ENCODE assay signal across 10 mouse cellular contexts in the genomic region with DNA sequence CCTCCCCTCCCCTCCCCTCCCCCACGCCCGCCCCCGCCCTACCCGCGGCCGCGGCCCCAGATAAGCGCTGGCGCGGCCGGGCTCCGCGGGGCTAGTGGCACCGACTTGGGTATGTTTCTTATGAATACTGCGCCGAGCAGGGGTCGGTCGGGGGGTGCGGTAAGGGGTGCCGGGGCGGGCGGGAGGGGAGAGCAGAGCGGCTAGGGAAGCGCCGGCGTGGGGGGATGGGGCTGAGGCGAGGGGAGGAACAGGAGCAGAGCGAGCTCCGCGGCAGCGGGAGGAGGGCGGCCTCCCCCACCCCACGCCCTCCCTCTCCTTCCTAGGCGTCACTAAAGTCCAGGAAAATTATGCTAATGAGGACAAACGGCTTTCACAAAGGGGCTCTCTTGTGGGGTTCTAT. TPM values are rescaled to one million over a fixed set of nuclear protein-coding genes. Genes with fewer than 3 reads are reported as not detected.
DNase-seq lines count a peak whose midpoint lies in the region; ATAC-seq lines count a peak whose summit lies in the region.
"Had no signal": no experiment of that assay in that cellular context is flagged by ENCODE, and none has a peak within 500 bp of the region (broad histone marks: within the 10 kb centered on the region; RNA-seq: fewer than 3 reads in every experiment).

No protein-coding gene starts in this region.

- 0 out of 2 replicates have a peak, but pooled peaks cover 2% of the 10 kb centered on the region for H3K4me1 ChIP-seq in heart, embryonic 11.5 days (ENCODE audit: control insufficient read depth, insufficient read depth, low read length)
- peaks cover 11% of the 10 kb centered on the region for H3K4me1 ChIP-seq in heart, embryonic 15.5 days (replicated peaks)
- H3K4me1 ChIP-seq in neural tube, embryonic 11.5 days (ENCODE audit: control insufficient read depth, insufficient read depth, low read length): peaks cover 48% of the 10 kb centered on the region

- 2% methylated on average over 16 of the region's 35 CpGs for WGBS in heart, embryonic 11.5 days (ENCODE audit: insufficient replicate concordance)
- WGBS in heart, embryonic 15.5 days: 0% methylated on average over 11 of the region's 35 CpGs
- under 1% methylated on average over 14 of the region's 35 CpGs for WGBS in neural tube, embryonic 11.5 days

- peak overlapping the region; percentile 20 for H3K4me2 ChIP-seq in heart, embryonic 11.5 days
- peak overlapping the region; percentile 37 for H3K4me2 ChIP-seq in heart, embryonic 15.5 days
- peak overlapping the region; percentile 78 for H3K4me2 ChIP-seq in neural tube, embryonic 11.5 days (ENCODE audit: low read depth)

- H3K9me3 ChIP-seq in heart, embryonic 11.5 days (replicated peaks; ENCODE audit: control insufficient read depth, low read length): no peaks in the 10 kb centered on the region
- no peaks in the 10 kb centered on the region for H3K9me3 ChIP-seq in heart, embryonic 15.5 days (replicated peaks)
- no peaks in the 10 kb centered on the region for H3K9me3 ChIP-seq in neural tube, embryonic 11.5 days (ENCODE audit: control insufficient read depth, low read length)

- peak overlapping the region; percentile 76 for H3K27ac ChIP-seq in heart, embryonic 11.5 days (ENCODE audit: low read depth, low read length)
- peak overlapping the region; percentile 80 for H3K27ac ChIP-seq in heart, embryonic 15.5 days
- peak overlapping the region; percentile 100 for H3K27ac ChIP-seq in neural tube, embryonic 11.5 days (ENCODE audit: low read depth, low read length)

- ATAC-seq in heart, embryonic 11.5 days (replicated peaks; ENCODE audit: insufficient number of reproducible peaks, low FRiP score, low TSS enrichment): peak; percentile 52; the same call in 1 of the 2 replicates
- no peak for ATAC-seq in heart, embryonic 15.5 days (replicated peaks; ENCODE audit: insufficient number of reproducible peaks, insufficient read depth, low FRiP score, low read depth)
- peak; percentile 32 for ATAC-seq in neural tube, embryonic 11.5 days (ENCODE audit: insufficient read depth, low FRiP score, low TSS enrichment)

- no peaks in the 10 kb centered on the region for H3K36me3 ChIP-seq in heart, embryonic 11.5 days (ENCODE audit: control insufficient read depth, insufficient read depth, low read length)
- H3K36me3 ChIP-seq in heart, embryonic 15.5 days: no peaks in the 10 kb centered on the region
- H3K36me3 ChIP-seq in neural tube, embryonic 11.5 days (ENCODE audit: control insufficient read depth, insufficient read depth, low read length): peaks cover 3% of the 10 kb centered on the region; the same call in 1 of the 2 replicates

- DNase-seq in heart, postnatal 25 days (ENCODE audit: low spot score): no peak
- DNase-seq in kidney, postnatal 25 days: peak; percentile 67 to 85
- DNase-seq in neural tube, embryonic 11.5 days (ENCODE audit: low spot score): peak; percentile 89
- DNase-seq in thymus, postnatal 0 days (ENCODE audit: low spot score): no peak
- no peak for DNase-seq in frontal cortex, postnatal 25 days (ENCODE audit: low spot score in 2 of 2)
- no peak for DNase-seq in cerebellum, adult 9-10 months
- DNase-seq: cerebellum, adult 18-20 months had no signal

- H3K27me3 ChIP-seq in heart, embryonic 11.5 days (ENCODE audit: control insufficient read depth, insufficient read depth, low read length): peaks cover 92% of the 10 kb centered on the region
- peaks cover 99% of the 10 kb centered on the region for H3K27me3 ChIP-seq in heart, embryonic 15.5 days
- H3K27me3 ChIP-seq in neural tube, embryonic 11.5 days (ENCODE audit: control insufficient read depth, insufficient read depth, low read length): no peaks in the 10 kb centered on the region

- H3K9ac ChIP-seq in heart, embryonic 11.5 days (ENCODE audit: low read depth, low read length): peak overlapping the region; percentile 6; the same call in 1 of the 2 replicates
- H3K9ac ChIP-seq in heart, embryonic 15.5 days: peak overlapping the region; percentile 52; the same call in 1 of the 2 replicates
- H3K9ac ChIP-seq in neural tube, embryonic 11.5 days (ENCODE audit: low read length): peak overlapping the region; percentile 99

- peak overlapping the region; percentile 38 for H3K4me3 ChIP-seq in heart, embryonic 11.5 days (ENCODE audit: low read depth, low read length)
- H3K4me3 ChIP-seq in heart, embryonic 15.5 days: peak overlapping the region; percentile 51
- H3K4me3 ChIP-seq in neural tube, embryonic 11.5 days (ENCODE audit: low read depth, low read length): peak overlapping the region; percentile 91

- intact Hi-C loops in heart, postnatal 25 days (cut with DNase I): no loop called here

RNA-seq across cellular contexts. Expression of gene 5730596B20Rik, which starts 1.4 kb away (rescaled TPM):
- 0.45 and 0.57 TPM in 2 replicates for polyA plus RNA-seq in heart, embryonic 11.5 days (2014; fragmentation: Nextera tagmentation; extraction: Ambion mirVana)
- total RNA-seq in heart, postnatal 25 days (2021): not detected
- polyA plus RNA-seq in heart, embryonic 15.5 days (2015; fragmentation: Nextera tagmentation; extraction: Ambion mirVana): 0.33 and 0.68 TPM in 2 replicates
- polyA plus RNA-seq in neural tube, embryonic 11.5 days (2014; fragmentation: Nextera tagmentation; extraction: Ambion mirVana): 4.1 and 4.5 TPM in 2 replicates
- polyA plus RNA-seq in thymus, postnatal 0 days (2015; fragmentation: Nextera tagmentation; extraction: Ambion mirVana): 0.24 and 0.25 TPM in 2 replicates
- total RNA-seq: left cerebral cortex, postnatal 25 days had no signal

RNA-seq across cellular contexts. Expression of gene Hoxa2, which starts 11.2 kb away (rescaled TPM):
- polyA plus RNA-seq in heart, embryonic 11.5 days (2014; fragmentation: Nextera tagmentation; extraction: Ambion mirVana): 3.5 and 3.6 TPM in 2 replicates
- total RNA-seq in heart, postnatal 25 days (2021): under 1 TPM; 0.31 to 0.34 TPM
- polyA plus RNA-seq in heart, embryonic 15.5 days (2015; fragmentation: Nextera tagmentation; extraction: Ambion mirVana): 1.2 and 3.1 TPM in 2 replicates
- polyA plus RNA-seq in neural tube, embryonic 11.5 days (2014; fragmentation: Nextera tagmentation; extraction: Ambion mirVana): 36.0 and 37.5 TPM in 2 replicates
- polyA plus RNA-seq in thymus, postnatal 0 days (2015; fragmentation: Nextera tagmentation; extraction: Ambion mirVana): 5.1 and 5.4 TPM in 2 replicates
- total RNA-seq: left cerebral cortex, postnatal 25 days had no signal

RNA-seq across cellular contexts. Expression of gene Hoxa4, which starts 15.7 kb away (rescaled TPM):
- polyA plus RNA-seq in heart, embryonic 11.5 days (2014; fragmentation: Nextera tagmentation; extraction: Ambion mirVana): 0.68 and 1.4 TPM in 2 replicates
- total RNA-seq in heart, postnatal 25 days (2021): under 1 TPM; 0.22 to 0.36 TPM
- 0.43 and 0.77 TPM in 2 replicates for polyA plus RNA-seq in heart, embryonic 15.5 days (2015; fragmentation: Nextera tagmentation; extraction: Ambion mirVana)
- polyA plus RNA-seq in neural tube, embryonic 11.5 days (2014; fragmentation: Nextera tagmentation; extraction: Ambion mirVana): 10.2 and 11.7 TPM in 2 replicates
- 0.27 and 0.39 TPM in 2 replicates for polyA plus RNA-seq in thymus, postnatal 0 days (2015; fragmentation: Nextera tagmentation; extraction: Ambion mirVana)
- total RNA-seq: left cerebral cortex, postnatal 25 days had no signal

RNA-seq across cellular contexts. Expression of gene Hoxa1, which starts 17.7 kb away (rescaled TPM):
- 1.2 TPM in 2 replicates for polyA plus RNA-seq in heart, embryonic 11.5 days (2014; fragmentation: Nextera tagmentation; extraction: Ambion mirVana)
- under 1 TPM in 1 of 2 experiments, not detected in 1; 0.16 TPM for total RNA-seq in heart, postnatal 25 days (2021)
- 0.59 and 1.1 TPM in 2 replicates for polyA plus RNA-seq in heart, embryonic 15.5 days (2015; fragmentation: Nextera tagmentation; extraction: Ambion mirVana)
- polyA plus RNA-seq in neural tube, embryonic 11.5 days (2014; fragmentation: Nextera tagmentation; extraction: Ambion mirVana): 8.0 and 9.3 TPM in 2 replicates
- polyA plus RNA-seq in thymus, postnatal 0 days (2015; fragmentation: Nextera tagmentation; extraction: Ambion mirVana): 0.44 and 0.45 TPM in 2 replicates
- total RNA-seq: left cerebral cortex, postnatal 25 days had no signal

RNA-seq across cellular contexts. Expression of gene Hoxa5, which starts 28.5 kb away (rescaled TPM):
- 2.4 and 2.6 TPM in 2 replicates for polyA plus RNA-seq in heart, embryonic 11.5 days (2014; fragmentation: Nextera tagmentation; extraction: Ambion mirVana)
- total RNA-seq in heart, postnatal 25 days (2021): 1 to 10 TPM in 1 of 2 experiments, under 1 TPM in 1; 0.52 to 1.3 TPM
- 2.3 and 6.3 TPM in 2 replicates for polyA plus RNA-seq in heart, embryonic 15.5 days (2015; fragmentation: Nextera tagmentation; extraction: Ambion mirVana)
- polyA plus RNA-seq in neural tube, embryonic 11.5 days (2014; fragmentation: Nextera tagmentation; extraction: Ambion mirVana): 53.4 and 56.5 TPM in 2 replicates
- 0.06 and 0.21 TPM in 2 replicates for polyA plus RNA-seq in thymus, postnatal 0 days (2015; fragmentation: Nextera tagmentation; extraction: Ambion mirVana)
- total RNA-seq: left cerebral cortex, postnatal 25 days had no signal

Comparison
In these comparisons a context has a peak if more than half of its experiments do, and no peak if none do; other contexts are left out.
1. H3K4me2 ChIP-seq: peak in every context shown above with its lines; median percentile 78 in neural tube, embryonic 11.5 days; 37 in heart, embryonic 15.5 days; 20 in heart, embryonic 11.5 days.
2. H3K4me3 ChIP-seq: peak in every context shown above with its lines; median percentile 91 in neural tube, embryonic 11.5 days; 51 in heart, embryonic 15.5 days; 38 in heart, embryonic 11.5 days.
3. H3K9ac ChIP-seq: peak in every context shown above with its lines; median percentile 99 in neural tube, embryonic 11.5 days; 52 in heart, embryonic 15.5 days; 6 in heart, embryonic 11.5 days.
4. DNase-seq: peak in kidney, postnatal 25 days (2 of 2) and neural tube, embryonic 11.5 days (single experiment); none in heart, postnatal 25 days (single experiment), thymus, postnatal 0 days (single experiment), frontal cortex, postnatal 25 days (0 of 2) and cerebellum, adult 9-10 months (single experiment).
5. Peak in every context shown above with its lines, with median percentiles within 50 percentile points of each other: H3K27ac ChIP-seq.